Mouse (Mus musculus): Measurements from ENCODE around the gene Myh9. TPM values are rescaled to one million over a fixed set of nuclear protein-coding genes. Genes with fewer than 3 reads are reported as not detected.

Myh9 gene
- polyA plus RNA-seq, 1 experiment from 2014 or later, result 36.8 TPM

DNA sequence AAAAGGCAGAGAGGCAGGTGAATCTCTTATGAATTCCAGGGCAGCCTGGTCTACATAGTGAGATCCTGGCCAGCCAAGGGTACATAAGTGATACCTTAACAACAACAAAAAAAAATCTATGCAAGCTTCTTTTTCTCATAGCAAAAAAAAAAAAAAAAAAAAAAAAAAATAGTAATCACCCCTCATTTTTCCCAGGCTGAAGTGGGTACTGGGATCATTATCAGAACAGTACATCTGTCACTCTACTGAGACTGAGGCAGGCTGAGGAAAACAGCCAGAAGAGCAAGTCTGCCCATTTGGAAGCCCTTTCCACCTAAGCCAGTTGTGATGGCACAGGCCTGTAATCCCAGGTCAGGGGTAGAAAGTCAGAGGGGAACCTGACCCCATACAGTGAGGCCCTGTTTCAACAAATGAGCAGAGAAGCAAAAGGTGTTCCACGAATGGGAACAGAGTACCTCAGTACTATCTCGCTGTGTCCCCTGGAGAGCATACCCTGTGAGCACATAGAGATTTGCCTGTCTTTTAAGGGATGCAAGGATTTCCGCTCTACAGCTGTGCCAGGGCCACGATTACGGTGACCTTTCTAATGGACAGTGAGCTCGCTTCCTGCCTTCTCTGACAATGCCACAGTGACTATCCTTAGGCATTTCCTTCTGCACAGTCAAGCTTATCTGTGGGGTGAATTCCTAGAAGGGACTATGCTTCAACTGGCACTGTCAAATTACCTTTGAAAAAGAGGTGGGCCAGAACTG lies 5.1 kb downstream of the Myh9 start:
- Histone ChIP-seq H3K4me3 (no peak overlapping the region), H3K9me3 (no peaks in the 10 kb centered on the region), H3K36me3 (replicated peaks) (peaks cover 24% of the 10 kb centered on the region), H3K27me3 (ENCODE audit: poor library complexity, severe bottlenecking) (no peaks in the 10 kb centered on the region), H3K4me1 (peaks cover 84% of the 10 kb centered on the region), H3K27ac (peak overlapping the region; percentile 90; the same call in 1 of the 2 replicates)
- DNase-seq (ENCODE audit: extremely low spot score, low spot score), result no peak
- 55% methylated on average over 6 of the region's 6 CpGs for WGBS

DNA sequence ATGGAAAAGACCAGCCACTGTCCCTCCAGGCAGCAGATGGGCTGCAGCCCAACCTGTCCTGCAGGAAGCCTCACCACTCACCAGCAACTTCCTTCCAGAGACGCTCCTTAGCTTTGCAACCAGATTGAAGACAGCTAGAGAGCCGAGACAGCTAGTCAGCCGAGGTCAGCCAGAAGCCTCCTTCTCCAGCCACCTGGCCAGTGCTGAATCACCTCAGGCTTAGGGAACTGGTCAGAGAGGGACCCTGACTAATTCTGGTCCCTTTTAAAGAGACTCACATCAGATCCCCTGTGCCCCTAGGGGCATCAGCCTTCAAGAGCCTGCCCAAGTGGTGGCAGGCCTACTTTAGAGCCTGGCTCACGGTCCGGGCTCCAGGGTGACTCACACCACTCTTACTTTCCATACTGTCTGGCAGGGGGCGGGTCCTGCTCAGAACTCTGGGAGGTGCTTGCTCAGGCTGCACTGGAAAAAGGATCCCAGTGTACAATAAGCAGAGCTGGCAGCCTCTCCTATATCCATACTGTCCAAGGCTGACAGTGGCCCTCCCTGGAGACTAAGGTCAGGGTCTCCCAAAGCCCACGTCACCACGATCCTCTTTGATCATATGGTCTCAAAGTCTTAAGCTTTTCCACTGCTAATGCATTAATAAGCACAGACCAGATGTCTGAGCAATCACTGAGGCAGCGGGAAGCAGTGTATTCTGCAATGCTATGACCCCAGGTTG lies 5.9 kb downstream of the Myh9 start:
- peak overlapping the region; percentile 58; the same call in 1 of the 2 replicates for H3K27ac ChIP-seq
- H3K4me1 ChIP-seq, result peaks cover 80% of the 10 kb centered on the region
- no peak overlapping the region for H3K4me3 ChIP-seq

DNA sequence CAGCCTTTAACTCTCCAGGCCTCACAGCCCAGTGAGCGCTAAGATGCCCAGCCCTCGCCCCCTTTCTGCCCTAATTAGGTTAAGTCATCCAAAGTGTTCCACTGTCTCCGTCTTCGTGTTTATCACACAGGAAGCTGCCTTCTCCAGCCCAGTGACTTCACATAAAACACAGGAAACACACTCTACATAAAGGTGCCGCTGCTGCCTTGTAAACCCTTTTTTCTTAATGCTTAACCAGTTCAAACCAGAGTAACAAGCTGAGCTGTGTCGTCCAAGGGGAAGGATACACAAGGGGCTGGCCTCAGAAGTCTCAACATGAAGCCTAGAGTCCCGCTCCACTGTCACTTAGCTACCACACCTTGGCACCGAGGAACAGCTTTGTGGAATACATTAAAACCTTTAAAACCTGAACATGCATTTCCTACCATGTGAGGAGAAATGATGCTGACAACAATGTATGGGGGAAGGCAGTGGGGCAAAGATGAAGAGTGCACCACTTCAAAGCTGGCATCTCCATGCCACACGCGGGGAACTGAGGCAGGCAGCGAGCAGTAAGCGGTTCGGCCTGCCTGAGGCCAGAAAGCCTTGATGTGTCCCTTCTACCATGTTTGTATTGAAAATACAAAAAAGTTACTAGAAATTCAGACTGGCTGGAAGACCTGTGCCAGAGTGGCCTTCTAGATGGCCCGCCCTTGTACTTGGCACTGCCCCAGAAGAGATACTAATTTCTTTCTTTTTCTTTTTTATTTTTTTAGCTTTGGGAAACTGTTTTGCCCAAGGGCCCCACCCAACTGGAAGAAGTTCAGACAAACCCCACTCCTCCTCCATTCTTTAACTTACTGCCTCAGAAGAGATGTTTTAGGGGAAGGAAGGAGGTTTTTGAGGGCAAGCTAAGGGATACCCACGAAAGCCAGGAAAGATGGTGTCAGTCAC lies 7.4 kb downstream of the Myh9 start:
- Histone ChIP-seq H3K4me1 (peaks cover 78% of the 10 kb centered on the region), H3K27me3 (ENCODE audit: poor library complexity, severe bottlenecking) (no peaks in the 10 kb centered on the region), H3K9me3 (no peaks in the 10 kb centered on the region), H3K36me3 (replicated peaks) (peaks cover 43% of the 10 kb centered on the region), H3K4me3 (no peak overlapping the region), H3K27ac (0 out of 2 replicates have a peak overlapping the region, but pooled peaks have one; percentile 9)
- no peak for DNase-seq (ENCODE audit: extremely low spot score, low spot score)
- WGBS, result 82% methylated on average over 15 of the region's 15 CpGs

More for the DNA sequence above, 5.9 kb downstream of the Myh9 start:
- no peak for DNase-seq (ENCODE audit: extremely low spot score, low spot score)
- Histone ChIP-seq H3K36me3 (replicated peaks) (peaks cover 31% of the 10 kb centered on the region), H3K9me3 (no peaks in the 10 kb centered on the region), H3K27me3 (ENCODE audit: poor library complexity, severe bottlenecking) (no peaks in the 10 kb centered on the region)
- 57% methylated on average over 9 of the region's 9 CpGs for WGBS

DNA sequence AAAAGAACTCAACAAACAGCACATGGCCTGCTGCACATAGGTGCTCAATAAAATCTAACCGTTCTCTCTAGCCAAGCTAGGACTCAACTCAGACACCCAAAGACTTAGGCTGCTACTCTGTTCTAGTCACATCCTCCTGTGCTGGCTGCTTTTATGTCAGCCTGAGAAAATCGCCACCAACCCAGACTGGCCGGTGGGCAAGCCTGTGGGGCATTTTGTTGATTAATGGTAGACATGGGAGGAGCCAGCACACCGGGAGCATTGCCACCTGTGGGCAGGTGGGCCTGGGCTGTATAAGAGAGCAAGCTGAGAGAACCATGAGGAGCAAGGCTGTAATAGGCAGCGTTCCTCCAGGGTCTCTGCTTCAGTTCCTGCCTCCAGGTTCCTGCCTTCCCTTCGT lies 8.2 kb downstream of the Myh9 start:
- no peaks in the 10 kb centered on the region for H3K9me3 ChIP-seq
- peaks cover 51% of the 10 kb centered on the region for H3K36me3 ChIP-seq (replicated peaks)
- DNase-seq (ENCODE audit: extremely low spot score, low spot score), result no peak
- 84% methylated on average over 6 of the region's 6 CpGs for WGBS
- peaks cover 78% of the 10 kb centered on the region for H3K4me1 ChIP-seq
- 0 out of 2 replicates have a peak overlapping the region, but pooled peaks have one; percentile 9 for H3K27ac ChIP-seq
- H3K27me3 ChIP-seq (ENCODE audit: poor library complexity, severe bottlenecking), result no peaks in the 10 kb centered on the region
- H3K4me3 ChIP-seq, result no peak overlapping the region

DNA sequence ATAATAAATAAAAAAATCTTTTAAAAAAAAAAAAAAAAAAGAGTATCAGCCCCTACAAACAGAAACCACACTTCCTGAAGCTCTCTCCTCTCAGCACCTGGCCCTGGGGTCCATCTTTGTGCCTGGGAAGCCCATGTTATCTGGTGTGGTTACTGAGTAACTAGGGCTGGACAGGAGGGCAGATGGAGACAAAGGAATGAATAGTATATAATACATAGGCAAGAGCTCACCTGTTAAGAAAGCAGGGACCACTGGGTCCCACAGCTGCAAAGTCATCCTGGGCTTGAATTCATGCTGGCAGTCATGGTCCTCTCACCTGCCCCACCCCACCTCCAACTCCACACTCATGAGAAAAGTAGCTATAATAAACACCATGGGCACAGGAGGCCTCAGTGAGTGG lies 8.9 kb downstream of the Myh9 start:
- Histone ChIP-seq H3K4me1 (peaks cover 76% of the 10 kb centered on the region), H3K27ac (no peak overlapping the region), H3K36me3 (replicated peaks) (peaks cover 52% of the 10 kb centered on the region)

DNA sequence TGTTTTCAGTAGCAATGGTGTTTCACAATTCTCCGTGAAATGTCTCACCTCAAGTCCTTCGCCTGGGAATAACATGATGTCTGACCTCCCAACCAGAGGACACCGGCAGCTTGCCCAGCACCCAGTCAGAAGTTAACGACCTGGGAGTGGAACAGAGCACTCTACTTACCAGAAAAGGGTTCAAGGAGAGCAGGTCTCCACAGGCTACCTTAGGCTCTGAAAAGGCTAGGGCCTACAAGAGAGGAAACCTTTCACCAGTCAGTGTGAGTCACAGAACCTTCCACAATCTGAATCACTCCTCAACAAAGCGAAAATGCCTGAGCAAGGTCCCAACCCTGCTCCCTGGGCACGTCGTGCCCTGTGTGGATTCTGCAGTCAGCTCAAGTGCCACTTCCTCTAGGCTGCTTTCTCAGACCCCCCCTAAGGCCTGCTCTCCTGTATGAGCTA lies 9.5 kb downstream of the Myh9 start:
- H3K9me3 ChIP-seq, result no peaks in the 10 kb centered on the region
- H3K27me3 ChIP-seq (ENCODE audit: poor library complexity, severe bottlenecking), result no peaks in the 10 kb centered on the region
- H3K4me1 ChIP-seq, result peaks cover 76% of the 10 kb centered on the region
- no peak overlapping the region for H3K4me3 ChIP-seq
- no peak for DNase-seq (ENCODE audit: extremely low spot score, low spot score)
- 87% methylated on average over 7 of the region's 7 CpGs for WGBS
- H3K36me3 ChIP-seq (replicated peaks), result peaks cover 52% of the 10 kb centered on the region
- no peak overlapping the region for H3K27ac ChIP-seq

More for the DNA sequence above, 8.9 kb downstream of the Myh9 start:
- no peak for DNase-seq (ENCODE audit: extremely low spot score, low spot score)
- Histone ChIP-seq H3K4me3 (no peak overlapping the region), H3K9me3 (no peaks in the 10 kb centered on the region), H3K27me3 (ENCODE audit: poor library complexity, severe bottlenecking) (no peaks in the 10 kb centered on the region)

DNA sequence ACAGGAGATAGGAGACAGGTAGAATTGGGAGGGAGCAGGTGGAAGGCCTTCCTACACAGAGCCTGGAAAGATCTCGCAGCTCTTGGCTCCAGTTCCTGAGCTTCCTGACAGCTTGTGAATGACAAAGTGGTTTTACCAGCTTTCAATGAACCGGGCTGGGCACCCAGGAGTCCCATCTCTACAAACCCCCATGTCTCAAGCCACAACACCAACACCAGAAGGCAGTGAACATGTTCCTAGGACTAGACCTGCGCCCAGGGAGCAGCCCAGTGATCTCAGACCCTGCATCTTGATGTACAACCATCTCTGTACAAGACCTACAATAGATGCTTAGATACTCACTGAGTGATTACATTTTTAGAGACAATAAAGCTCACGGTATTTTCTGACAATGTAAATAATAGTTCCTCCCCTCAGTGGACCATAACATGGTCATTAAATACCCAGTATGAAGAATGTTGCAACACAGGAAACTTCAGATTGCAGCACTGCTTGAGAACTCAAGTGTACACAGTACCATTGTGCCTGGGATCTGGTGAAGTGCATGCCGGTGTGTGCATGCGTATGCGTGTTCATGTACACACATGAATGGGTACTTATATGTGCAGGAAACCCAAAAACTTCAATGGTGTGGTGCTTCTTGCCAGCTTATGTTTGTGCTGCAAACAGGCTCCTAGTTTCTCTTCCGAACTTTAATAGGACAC lies 10.1 kb downstream of the Myh9 start:
- Histone ChIP-seq H3K27ac (no peak overlapping the region), H3K9me3 (no peaks in the 10 kb centered on the region), H3K4me3 (no peak overlapping the region), H3K36me3 (replicated peaks) (peaks cover 52% of the 10 kb centered on the region), H3K27me3 (ENCODE audit: poor library complexity, severe bottlenecking) (no peaks in the 10 kb centered on the region), H3K4me1 (peaks cover 76% of the 10 kb centered on the region)
- 91% methylated on average over 8 of the region's 8 CpGs for WGBS
- no peak for DNase-seq (ENCODE audit: extremely low spot score, low spot score)

DNA sequence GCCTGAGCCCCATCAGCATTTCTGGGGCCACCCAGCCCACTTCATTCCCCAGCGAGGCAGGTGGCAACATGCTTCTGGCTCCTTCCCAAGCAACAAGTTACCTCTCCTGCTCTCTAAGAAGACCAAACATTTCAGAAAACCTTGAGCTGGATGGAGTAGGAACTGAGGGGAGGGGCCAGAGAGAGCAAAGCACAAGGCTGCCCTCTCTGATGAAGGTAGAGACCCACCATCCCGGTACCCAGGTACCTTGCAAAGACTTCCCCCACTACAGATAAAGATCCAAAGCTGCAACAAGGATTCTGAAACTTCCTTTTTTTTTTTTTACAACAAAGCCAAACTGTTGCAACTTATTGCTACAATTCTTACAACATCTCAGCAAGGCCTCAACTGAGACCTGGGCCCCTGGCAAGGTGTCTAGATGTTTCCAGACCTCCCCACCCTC lies 10.8 kb downstream of the Myh9 start:
- Histone ChIP-seq H3K27ac (no peak overlapping the region), H3K4me1 (peaks cover 70% of the 10 kb centered on the region), H3K4me3 (no peak overlapping the region), H3K36me3 (replicated peaks) (peaks cover 52% of the 10 kb centered on the region), H3K9me3 (no peaks in the 10 kb centered on the region), H3K27me3 (ENCODE audit: poor library complexity, severe bottlenecking) (no peaks in the 10 kb centered on the region)
- WGBS, result 86% methylated on average over 2 of the region's 2 CpGs
- DNase-seq (ENCODE audit: extremely low spot score, low spot score), result no peak

DNA sequence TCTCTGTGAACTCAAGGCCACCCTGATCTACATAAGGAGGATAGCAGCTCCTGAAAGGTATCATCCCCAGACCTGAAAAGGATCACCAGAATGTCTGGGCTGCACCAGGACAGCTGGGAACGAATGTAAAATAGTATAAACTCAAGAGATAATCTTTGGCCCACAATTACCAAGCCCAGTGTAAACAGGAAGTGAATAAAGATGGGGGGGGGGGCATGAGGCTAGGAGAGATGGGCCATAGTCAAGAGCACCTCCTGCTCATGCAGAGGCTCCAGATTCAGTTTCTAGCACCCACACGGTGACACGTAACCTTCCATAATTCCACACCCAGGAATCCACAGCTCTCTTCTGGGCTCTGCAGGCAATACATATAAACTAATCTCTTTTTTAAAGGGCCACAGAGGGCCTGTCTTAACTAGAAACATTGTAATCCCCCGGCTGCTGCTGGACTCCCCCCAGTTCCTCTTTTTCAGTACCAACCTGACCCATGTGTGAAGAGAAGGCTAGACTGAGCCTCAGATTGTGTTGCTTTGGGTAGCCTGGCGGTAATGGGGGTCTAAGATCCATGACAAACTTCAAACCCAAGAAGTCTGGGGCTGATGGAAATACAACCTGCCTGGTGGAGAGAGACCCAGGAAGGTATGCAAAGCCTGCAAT lies 11.4 kb downstream of the Myh9 start:
- H3K4me3 ChIP-seq, result no peak overlapping the region
- no peaks in the 10 kb centered on the region for H3K27me3 ChIP-seq (ENCODE audit: poor library complexity, severe bottlenecking)
- no peak for DNase-seq (ENCODE audit: extremely low spot score, low spot score)
- peaks cover 50% of the 10 kb centered on the region for H3K36me3 ChIP-seq (replicated peaks)
- H3K9me3 ChIP-seq, result no peaks in the 10 kb centered on the region
- WGBS, result 93% methylated on average over 5 of the region's 5 CpGs
- no peak overlapping the region for H3K27ac ChIP-seq
- peaks cover 68% of the 10 kb centered on the region for H3K4me1 ChIP-seq

DNA sequence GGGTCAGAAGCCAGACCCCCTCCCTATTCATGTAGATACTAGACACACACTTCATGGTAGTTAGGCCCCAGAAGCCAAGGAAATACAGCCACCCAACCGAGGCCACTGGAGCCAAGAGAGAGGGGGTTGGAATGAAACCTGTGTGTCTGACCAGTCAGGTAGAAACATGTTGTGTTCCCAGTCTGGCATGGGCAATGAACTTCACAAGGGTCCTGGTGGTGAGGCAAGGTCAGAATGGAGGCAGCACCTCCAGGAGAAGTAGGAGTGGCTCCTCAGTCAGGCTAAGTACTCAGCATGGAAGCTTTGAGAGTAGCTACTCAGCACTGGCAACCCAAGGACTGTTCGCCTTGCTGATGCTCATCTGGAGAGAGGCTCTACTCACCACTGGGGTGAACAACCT lies 12.4 kb downstream of the Myh9 start:
- Histone ChIP-seq H3K27ac (no peak overlapping the region), H3K36me3 (replicated peaks) (peaks cover 48% of the 10 kb centered on the region), H3K4me1 (peaks cover 57% of the 10 kb centered on the region), H3K4me3 (no peak overlapping the region), H3K9me3 (no peaks in the 10 kb centered on the region), H3K27me3 (ENCODE audit: poor library complexity, severe bottlenecking) (no peaks in the 10 kb centered on the region)
- DNase-seq (ENCODE audit: extremely low spot score, low spot score), result no peak
- 72% methylated on average over 2 of the region's 2 CpGs for WGBS

DNA sequence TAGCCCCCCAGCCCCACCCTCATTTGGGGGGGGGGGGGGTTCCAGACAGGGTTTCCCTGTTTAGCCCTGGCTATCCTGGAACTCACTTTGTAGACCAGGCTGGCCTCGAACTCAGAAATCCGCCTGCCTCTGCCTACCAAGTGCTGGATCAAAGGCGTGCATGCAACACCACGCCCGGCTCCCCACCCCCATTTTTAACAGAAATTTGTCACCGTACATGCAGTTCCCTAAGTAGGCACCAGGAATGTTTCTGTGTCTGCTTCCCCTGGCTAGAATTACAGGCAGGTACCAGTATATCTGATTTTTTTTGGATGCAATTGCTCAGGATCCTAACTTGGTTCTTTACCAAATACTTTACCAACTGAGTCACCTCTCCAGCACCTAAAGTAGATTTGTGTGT lies 13.1 kb downstream of the Myh9 start:
- no peak overlapping the region for H3K27ac ChIP-seq
- no peaks in the 10 kb centered on the region for H3K27me3 ChIP-seq (ENCODE audit: poor library complexity, severe bottlenecking)
- no peak for DNase-seq (ENCODE audit: extremely low spot score, low spot score)
- no peaks in the 10 kb centered on the region for H3K9me3 ChIP-seq
- peaks cover 57% of the 10 kb centered on the region for H3K4me1 ChIP-seq
- WGBS, result 94% methylated on average over 6 of the region's 6 CpGs
- no peak overlapping the region for H3K4me3 ChIP-seq
- peaks cover 42% of the 10 kb centered on the region for H3K36me3 ChIP-seq (replicated peaks)

All from forebrain, embryonic 10.5 days (tissue).